Mouse (Mus musculus) liver, embryonic 18 days (tissue): ENCODE results near the gene Fam126b. TPM values are rescaled to one million over a fixed set of nuclear protein-coding genes. Genes with fewer than 3 reads are reported as not detected.

Experiments
- polyA plus RNA-seq: library from polyadenylated mRNA; depleted of rRNA; stranded (reverse); fragments of >200 nt; gene quantifications from 2 replicates; pipeline ENCODE4 v1.2.3, GENCODE M21; 2012; rRNA removed

Fam126b gene
- 1.5 and 2.2 TPM in 2 replicates for polyA plus RNA-seq

GRCm38 (mm10) chr1:58586171-58586997, at the start of gene Fam126b, which contains the start of gene Ndufb3:
TSS of gene Fam126b (minus strand) at chr1:58586323.
TSS of gene Ndufb3 (plus strand) at chr1:58586384.

DNA sequence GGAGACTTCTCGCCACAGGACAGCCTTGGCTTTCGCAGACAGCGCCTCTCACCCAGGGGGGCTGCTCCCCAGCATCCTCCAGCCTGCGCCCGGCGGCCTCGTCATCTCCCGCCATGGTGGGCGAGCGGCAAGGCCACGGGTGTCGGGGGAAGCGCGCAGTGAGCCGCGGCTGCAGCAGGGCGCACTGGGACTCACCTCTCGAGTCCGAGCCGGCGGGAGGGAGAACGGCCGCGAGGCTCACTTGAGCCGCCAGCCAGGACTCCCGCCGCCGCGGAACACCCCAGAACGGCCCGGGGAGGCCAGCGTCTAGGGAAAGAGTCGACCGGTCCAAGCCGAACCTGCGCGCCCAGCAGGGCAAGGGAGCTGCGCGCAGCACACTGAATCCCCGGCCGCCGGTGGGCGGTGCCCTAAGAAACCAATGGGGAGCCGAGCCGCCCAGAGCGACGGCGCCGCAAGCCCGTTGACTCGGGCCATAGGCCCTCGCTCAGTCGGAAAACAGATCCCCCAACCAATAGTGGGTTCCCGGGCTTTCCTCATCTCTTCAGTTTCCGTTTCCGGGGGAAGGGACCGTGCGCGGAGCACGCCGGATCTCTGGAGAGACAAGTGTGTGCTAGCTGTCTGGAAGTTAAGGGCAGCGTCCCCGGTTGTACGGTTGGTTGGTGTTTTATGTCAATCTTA, 81.4 kb downstream of the Fam126b start, which contains the start of gene Orc2:
Gene Orc2, minus strand, starts transcription at position 533 of the 678 bp plus-strand sequence.

Other genes starting within 250 kb of the Fam126b start
- 33.5 and 34.0 TPM in 2 replicates for gene Bzw1, start 193.4 kb downstream of the Fam126b start, polyA plus RNA-seq
- gene Clk1, start 162.3 kb downstream of the Fam126b start, polyA plus RNA-seq: 114 and 119 TPM in 2 replicates
- 7.9 and 8.4 TPM in 2 replicates for gene Nif3l1, start 141.2 kb downstream of the Fam126b start, polyA plus RNA-seq
- 13.8 and 14.1 TPM in 2 replicates for gene Ppil3, start 140.8 kb downstream of the Fam126b start, polyA plus RNA-seq
- gene Orc2, start 81.2 kb downstream of the Fam126b start, polyA plus RNA-seq: 7.9 and 8.3 TPM in 2 replicates
- gene Ndufb3, start 61 bp upstream of the Fam126b start, polyA plus RNA-seq: 92.3 and 100 TPM in 2 replicates
- 0.02 TPM in 1 of 2 replicates, not detected in the other for gene Als2cr12, start 109.7 kb upstream of the Fam126b start, polyA plus RNA-seq
- 19.2 and 20.9 TPM in 2 replicates for gene Cflar, start 125.2 kb upstream of the Fam126b start, polyA plus RNA-seq
- gene Casp8, start 209.1 kb upstream of the Fam126b start, polyA plus RNA-seq: 9.9 and 10.6 TPM in 2 replicates